Mouse (Mus musculus) midbrain, postnatal 0 days (tissue): ENCODE measurements around the gene Cdh23. TPM values are rescaled to one million over a fixed set of nuclear protein-coding genes. Genes with fewer than 3 reads are reported as not detected.

Source experiments
- ATAC-seq: fragments of 200-750 bp; cut with Nextera tagmentation; 2 replicates; pipeline ENCODE4 v1.8.0; 2017; ENCODE audit warnings: moderate number of reproducible peaks, mild to moderate bottlenecking, moderate TSS enrichment, moderate library complexity; ENCODE audit not compliant: low FRiP score
- DNase-seq: peaks from one replicate; pipeline ENCODE4 v3.0.0-alpha.2; 2015; ENCODE audit warnings: low spot score
- H3K27ac ChIP-seq: fragments of 300-500 bp; sonication (generic); 2 replicates; pipeline ENCODE4 v1.5.1; 2014; ENCODE audit warnings: low read depth, mild to moderate bottlenecking, low read length, mixed read lengths
- H3K27me3 ChIP-seq: fragments of 300-500 bp; sonication (generic); 2 replicates; pipeline ENCODE4 v1.6.1; 2014; ENCODE audit warnings: low read length, control low read depth, mixed read lengths; ENCODE audit not compliant: insufficient read depth
- H3K36me3 ChIP-seq: fragments of 300-500 bp; sonication (generic); 2 replicates; pipeline ENCODE4 v1.6.1; 2014; ENCODE audit warnings: low read length, control low read depth, mixed read lengths; ENCODE audit not compliant: insufficient read depth
- H3K4me1 ChIP-seq: fragments of 300-500 bp; sonication (generic); 2 replicates; pipeline ENCODE4 v1.6.1; 2014; ENCODE audit warnings: mild to moderate bottlenecking, control low read depth, antibody characterized with exemption, low read length, mixed read lengths; ENCODE audit not compliant: insufficient read depth
- H3K4me2 ChIP-seq: fragments of 300-500 bp; sonication (generic); 2 replicates; pipeline ENCODE4 v1.6.1; 2014; ENCODE audit warnings: low read depth, mild to moderate bottlenecking, low read length, mixed read lengths; ENCODE audit not compliant: poor library complexity, severe bottlenecking
- H3K4me3 ChIP-seq: fragments of 300-500 bp; sonication (generic); 2 replicates; pipeline ENCODE4 v1.5.1; 2014; ENCODE audit warnings: low read depth, mild to moderate bottlenecking, low read length, moderate library complexity
- H3K9ac ChIP-seq: fragments of 300-500 bp; sonication (generic); replicated peaks from 2 replicates; pipeline ENCODE4 v1.6.1; 2014; ENCODE audit warnings: mild to moderate bottlenecking, low read length, moderate library complexity, mixed read lengths; ENCODE audit not compliant: poor library complexity, severe bottlenecking
- H3K9me3 ChIP-seq: fragments of 300-500 bp; sonication (generic); 2 replicates; pipeline ENCODE4 v1.6.1; 2016; ENCODE audit warnings: low read length, control low read depth
- CTCF ChIP-seq: IDR thresholded peaks from 2 replicates; pipeline ENCODE4 v1.5.1; 2016; ENCODE audit warnings: antibody characterized with exemption, mild to moderate bottlenecking
- WGBS: fragments of 180-500 bp; shearing (Covaris S2); extraction: QIAGEN DNeasy Blood & Tissue Kit; methylation state at CpG from one replicate; pipeline ENCODE4 v1.1.7; 2014; 5-methylcytosine and 5-hydroxymethylcytosine counted together
- polyA plus RNA-seq: library from polyadenylated mRNA; unstranded; fragments of >200 nt; fragmentation: Nextera tagmentation; extraction: Ambion mirVana; gene quantifications from 2 replicates; pipeline ENCODE4 v1.2.1, GENCODE M21; 2015
- total RNA-seq: library from RNA; depleted of rRNA; stranded (reverse); fragments of >200 nt; gene quantifications from 2 replicates; pipeline ENCODE4 v1.2.3, GENCODE M21; 2014

Cdh23 gene
- total and polyA plus RNA-seq, 2 experiments from 2014 or later = 4.8 to 20.8 TPM

- Histone ChIP-seq H3K4me1 (no peaks in the 10 kb centered on the region), H3K4me2 (no peak overlapping the region), H3K9ac (no peak overlapping the region), H3K27me3 (0 out of 2 replicates have a peak, but pooled peaks cover 6% of the 10 kb centered on the region), H3K27ac (no peak overlapping the region), H3K4me3 (no peak overlapping the region), H3K36me3 (no peaks in the 10 kb centered on the region), H3K9me3 (no peaks in the 10 kb centered on the region)
- WGBS = 71% methylated on average over 12 of the region's 12 CpGs
- no peak for DNase-seq
- TF ChIP-seq CTCF = no peak
- ATAC-seq = no peak
Measured at GRCm38 (mm10) chr10:60578738-60579538, 117.4 kb downstream of the Cdh23 start.

- Histone ChIP-seq H3K36me3 (no peaks in the 10 kb centered on the region), H3K4me1 (no peaks in the 10 kb centered on the region), H3K9ac (no peak overlapping the region), H3K9me3 (no peaks in the 10 kb centered on the region), H3K27me3 (0 out of 2 replicates have a peak, but pooled peaks cover 6% of the 10 kb centered on the region), H3K4me3 (no peak overlapping the region), H3K4me2 (no peak overlapping the region), H3K27ac (no peak overlapping the region)
- ATAC-seq = no peak
- no peak for TF ChIP-seq CTCF
- DNase-seq = no peak
- 87% methylated on average over 12 of the region's 12 CpGs for WGBS
Measured at GRCm38 (mm10) chr10:60577920-60578737, 118.2 kb downstream of the Cdh23 start.

GRCm38 (mm10) chr10:60577125-60577919, 119.0 kb downstream of the Cdh23 start:
- Histone ChIP-seq H3K27ac (no peak overlapping the region), H3K27me3 (0 out of 2 replicates have a peak, but pooled peaks cover 6% of the 10 kb centered on the region), H3K9me3 (no peaks in the 10 kb centered on the region), H3K4me2 (no peak overlapping the region), H3K9ac (no peak overlapping the region), H3K4me1 (no peaks in the 10 kb centered on the region), H3K4me3 (no peak overlapping the region), H3K36me3 (no peaks in the 10 kb centered on the region)
- 38% methylated on average over 13 of the region's 13 CpGs for WGBS
- DNase-seq (peak; percentile 16), ATAC-seq (no peak)
- no peak for TF ChIP-seq CTCF

GRCm38 (mm10) chr10:60574851-60575250, 121.4 kb downstream of the Cdh23 start:
- Histone ChIP-seq H3K27me3 (no peaks in the 10 kb centered on the region), H3K4me1 (no peaks in the 10 kb centered on the region), H3K36me3 (no peaks in the 10 kb centered on the region), H3K4me3 (no peak overlapping the region), H3K27ac (no peak overlapping the region), H3K9me3 (no peaks in the 10 kb centered on the region), H3K9ac (no peak overlapping the region), H3K4me2 (no peak overlapping the region)
- no peak for TF ChIP-seq CTCF
- DNase-seq = no peak
- 87% methylated on average over 3 of the region's 3 CpGs for WGBS
- no peak for ATAC-seq

- ATAC-seq (no peak), DNase-seq (no peak)
- no peaks in the 10 kb centered on the region for H3K4me1 ChIP-seq
- no peak overlapping the region for H3K27ac ChIP-seq
- no peak for TF ChIP-seq CTCF
- 70% methylated on average over 4 of the region's 4 CpGs for WGBS
- H3K36me3 ChIP-seq = no peaks in the 10 kb centered on the region
- H3K9ac ChIP-seq = no peak overlapping the region
- no peak overlapping the region for H3K4me3 ChIP-seq
- H3K9me3 ChIP-seq = no peaks in the 10 kb centered on the region
- H3K4me2 ChIP-seq = no peak overlapping the region
- H3K27me3 ChIP-seq = no peaks in the 10 kb centered on the region
Measured at GRCm38 (mm10) chr10:60571491-60571890, 124.8 kb downstream of the Cdh23 start.
